Mouse (Mus musculus): ENCODE measurements around the gene Abhd12. TPM values are rescaled to one million over a fixed set of nuclear protein-coding genes. Genes with fewer than 3 reads are reported as not detected.

Gene Abhd12
- total RNA-seq, 2 experiments from 2014 or later, result 23.2 to 26.7 TPM

Other genes with a start within 250 kb of the Abhd12 start
- gene Acss1, start 236.2 kb downstream of the Abhd12 start, total RNA-seq (2021), result 10 to 100 TPM; 12.2 to 25.3 TPM
- gene Vsx1, start 215.4 kb downstream of the Abhd12 start, total RNA-seq (2021), result not detected
- 1 to 10 TPM; 5.5 to 6.6 TPM for gene Entpd6, start 155.7 kb downstream of the Abhd12 start, total RNA-seq (2021)
- gene Pygb, start 118.0 kb downstream of the Abhd12 start, total RNA-seq (2021), result 10 to 100 TPM; 10.6 to 12.3 TPM
- 1 to 10 TPM; 1.8 to 3.1 TPM for gene Gins1, start 659 bp upstream of the Abhd12 start, total RNA-seq (2021)
- under 1 TPM; 0.27 to 0.39 TPM for gene Ninl, start 134.6 kb upstream of the Abhd12 start, total RNA-seq (2021)
- 1 to 10 TPM; 5.1 to 5.8 TPM for gene Nanp, start 134.7 kb upstream of the Abhd12 start, total RNA-seq (2021)
- gene Gm14151, start 187.6 kb upstream of the Abhd12 start, total RNA-seq (2021), result not detected
- not detected for gene Gm14147, start 193.5 kb upstream of the Abhd12 start, total RNA-seq (2021)

All from gastrocnemius, postnatal 14 days (tissue).